Mouse (Mus musculus) retina, adult 2 months (tissue): ENCODE results near the gene Parva.

Source experiments
- DNase-seq: peaks from one replicate; pipeline ENCODE4 v3.0.0-alpha.2; 2012; ENCODE audit warnings: low read depth, low spot score

Parva gene

GRCm38 (mm10) chr7:112423438-112423837 is 3.9 kb upstream of the Parva start:
- no peak for DNase-seq

- DNase-seq = no peak
Observed at GRCm38 (mm10) chr7:112426811-112427210, 494 bp upstream of the Parva start.

GRCm38 (mm10) chr7:112428158-112428535 is 842 bp downstream of the Parva start:
- no peak for DNase-seq

GRCm38 (mm10) chr7:112439846-112440245 is 12.5 kb downstream of the Parva start:
- no peak for DNase-seq

GRCm38 (mm10) chr7:112444152-112444984 is 17.1 kb downstream of the Parva start:
- no peak for DNase-seq

- DNase-seq = no peak
Observed at GRCm38 (mm10) chr7:112444985-112445367, 17.7 kb downstream of the Parva start.

- no peak for DNase-seq
Observed at GRCm38 (mm10) chr7:112446498-112446897, 19.2 kb downstream of the Parva start.

GRCm38 (mm10) chr7:112449954-112450700 is 22.8 kb downstream of the Parva start:
- no peak for DNase-seq

- DNase-seq = no peak
Observed at GRCm38 (mm10) chr7:112452471-112452870, 25.2 kb downstream of the Parva start.

- no peak for DNase-seq
Observed at GRCm38 (mm10) chr7:112453805-112454214, 26.5 kb downstream of the Parva start.

- DNase-seq = no peak
Observed at GRCm38 (mm10) chr7:112454380-112454779, 27.1 kb downstream of the Parva start.

- DNase-seq = no peak
Observed at GRCm38 (mm10) chr7:112454951-112455350, 27.6 kb downstream of the Parva start.

GRCm38 (mm10) chr7:112455566-112456110 is 28.3 kb downstream of the Parva start:
- DNase-seq = no peak

- DNase-seq = no peak
Observed at GRCm38 (mm10) chr7:112457373-112457772, 30.1 kb downstream of the Parva start.

- no peak for DNase-seq
Observed at GRCm38 (mm10) chr7:112457920-112458319, 30.6 kb downstream of the Parva start.

- no peak for DNase-seq
Observed at GRCm38 (mm10) chr7:112458440-112458839, 31.1 kb downstream of the Parva start.

- no peak for DNase-seq
Observed at GRCm38 (mm10) chr7:112463074-112463473, 35.8 kb downstream of the Parva start.

- DNase-seq = no peak
Observed at GRCm38 (mm10) chr7:112465920-112466319, 38.6 kb downstream of the Parva start.

GRCm38 (mm10) chr7:112466786-112467185 is 39.5 kb downstream of the Parva start:
- no peak for DNase-seq

- DNase-seq = no peak
Observed at GRCm38 (mm10) chr7:112467687-112468111, 40.4 kb downstream of the Parva start.

- DNase-seq = peak; percentile 32
Observed at GRCm38 (mm10) chr7:112469817-112470216, 42.5 kb downstream of the Parva start.

GRCm38 (mm10) chr7:112471316-112471715 is 44.0 kb downstream of the Parva start:
- DNase-seq = no peak
